Mouse (Mus musculus) heart, postnatal 0 days (tissue): ENCODE measurements at regions not wholly inside any gene's neighbourhood (a gene's known extent, or its start where the extent isn't known, plus 50 kb on each side); places are given as distances from the start of the nearest gene placed in this dataset.
"Not testable (repeated sequence)": the region's sequence is repeated elsewhere in the genome, so short reads cannot be mapped to it uniquely, and the experiment has no call there.

Experiments used
- ATAC-seq: fragments of 200-750 bp; cut with Nextera tagmentation; 2 replicates; pipeline ENCODE4 v1.8.0; 2017; ENCODE audit warnings: low read depth, moderate number of reproducible peaks, moderate library complexity; ENCODE audit not compliant: insufficient read depth
- DNase-seq: peaks from one replicate; pipeline ENCODE4 v3.0.0-alpha.2; 2016; ENCODE audit warnings: low spot score
- H3K27ac ChIP-seq: fragments of 300-500 bp; sonication (generic); 2 replicates; pipeline ENCODE4 v1.5.1; 2014; ENCODE audit warnings: low read depth, mild to moderate bottlenecking
- H3K27me3 ChIP-seq: fragments of 300-500 bp; sonication (generic); 2 replicates; pipeline ENCODE4 v1.6.1; 2014; ENCODE audit warnings: low read length, mixed read lengths; ENCODE audit not compliant: control insufficient read depth, insufficient read depth
- H3K36me3 ChIP-seq: fragments of 300-500 bp; sonication (generic); replicated peaks from 2 replicates; pipeline ENCODE4 v1.6.1; 2014; ENCODE audit warnings: low read length, mixed read lengths; ENCODE audit not compliant: control insufficient read depth, insufficient read depth
- H3K4me1 ChIP-seq: fragments of 300-500 bp; sonication (generic); 2 replicates; pipeline ENCODE4 v1.6.1; 2014; ENCODE audit warnings: antibody characterized with exemption; ENCODE audit not compliant: control insufficient read depth, insufficient read depth
- H3K4me2 ChIP-seq: fragments of 300-500 bp; sonication (generic); 2 replicates; pipeline ENCODE4 v1.6.1; 2014; ENCODE audit warnings: low read depth, mild to moderate bottlenecking, low read length, moderate library complexity
- H3K4me3 ChIP-seq: fragments of 300-500 bp; sonication (generic); 2 replicates; pipeline ENCODE4 v1.5.1; 2014; ENCODE audit warnings: low read depth, low read length
- H3K9ac ChIP-seq: fragments of 300-500 bp; sonication (generic); replicated peaks from 2 replicates; pipeline ENCODE4 v1.6.1; 2014; ENCODE audit warnings: low read depth, low read length, mixed read lengths
- H3K9me3 ChIP-seq: fragments of 300-500 bp; sonication (generic); replicated peaks from 2 replicates; pipeline ENCODE4 v1.6.1; 2016; ENCODE audit warnings: low read length; ENCODE audit not compliant: control insufficient read depth
- CTCF ChIP-seq: IDR thresholded peaks from 2 replicates; pipeline ENCODE4 v1.5.1; 2016; ENCODE audit warnings: antibody characterized with exemption, control low read depth, low read depth
- EP300 ChIP-seq: IDR thresholded peaks from 2 replicates; pipeline ENCODE4 v1.6.1; 2016; ENCODE audit warnings: antibody characterized with exemption, low read depth
- WGBS: fragments of 180-500 bp; shearing (Covaris S2); extraction: QIAGEN DNeasy Blood & Tissue Kit; methylation state at CpG from one replicate; pipeline ENCODE4 v1.1.7; 2014; 5-methylcytosine and 5-hydroxymethylcytosine counted together

DNA sequence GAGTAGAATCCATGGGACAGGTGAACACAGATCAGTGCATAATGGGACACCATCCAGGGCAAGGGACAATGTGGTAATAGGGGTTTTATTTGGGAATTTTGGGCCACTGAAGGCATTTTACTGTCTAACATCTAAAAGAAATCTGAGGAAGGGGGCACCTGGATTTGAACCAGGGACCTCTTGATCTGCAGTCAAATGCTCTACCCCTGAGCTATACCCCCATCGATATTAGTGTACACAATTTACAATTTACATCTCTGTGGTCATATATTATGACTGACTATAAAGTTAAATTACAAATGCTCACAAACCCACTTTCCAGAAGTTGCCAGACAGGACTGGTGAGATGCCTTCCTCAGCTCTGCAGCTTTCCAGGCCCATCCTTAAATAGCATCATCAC is 143.4 kb upstream of the Krba1 start:
- no peaks in the 10 kb centered on the region for H3K4me1 ChIP-seq
- ATAC-seq (no peak), DNase-seq (no peak)
- H3K27ac ChIP-seq: no peak overlapping the region
- WGBS: 72% methylated on average over 1 of the region's 1 CpGs
- H3K9me3 ChIP-seq: no peaks in the 10 kb centered on the region
- no peak for TF ChIP-seq EP300
- TF ChIP-seq CTCF: no peak
- no peak overlapping the region for H3K9ac ChIP-seq
- H3K27me3 ChIP-seq: no peaks in the 10 kb centered on the region
- no peaks in the 10 kb centered on the region for H3K36me3 ChIP-seq
- H3K4me2 ChIP-seq: no peak overlapping the region
- no peak overlapping the region for H3K4me3 ChIP-seq

DNA sequence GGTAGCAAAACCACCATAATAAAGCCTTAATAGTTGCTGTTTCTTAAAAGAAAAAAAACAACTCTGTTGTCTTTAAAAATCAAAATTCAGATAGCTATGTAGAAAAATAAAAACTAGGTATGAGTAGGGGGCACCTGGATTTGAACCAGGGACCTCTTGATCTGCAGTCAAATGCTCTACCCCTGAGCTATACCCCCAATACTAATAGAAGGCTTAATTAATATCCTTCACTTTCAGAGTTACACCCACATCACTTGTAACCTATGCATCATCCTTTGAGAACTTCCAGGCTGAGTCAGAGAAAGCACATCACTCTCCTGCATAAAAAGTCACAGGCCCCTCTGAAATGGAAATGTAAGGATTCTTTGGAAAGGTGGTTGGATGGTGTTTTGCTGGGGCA is 151.2 kb upstream of the Krba1 start:
- H3K27me3 ChIP-seq, ATAC-seq, H3K9ac ChIP-seq, H3K4me3 ChIP-seq, DNase-seq, H3K36me3 ChIP-seq, H3K9me3 ChIP-seq, H3K27ac ChIP-seq, H3K4me2 ChIP-seq, H3K4me1 ChIP-seq: not testable (repeated sequence)

- no peaks in the 10 kb centered on the region for H3K9me3 ChIP-seq
- H3K36me3 ChIP-seq: no peaks in the 10 kb centered on the region
- H3K27ac ChIP-seq: no peak overlapping the region
- TF ChIP-seq CTCF: no peak
- no peak for TF ChIP-seq EP300
- H3K9ac ChIP-seq: no peak overlapping the region
- no peaks in the 10 kb centered on the region for H3K4me1 ChIP-seq
- ATAC-seq (no peak), DNase-seq (peak; percentile 6)
- H3K4me2 ChIP-seq: no peak overlapping the region
- no peaks in the 10 kb centered on the region for H3K27me3 ChIP-seq
- WGBS: 14% methylated on average over 9 of the region's 9 CpGs
- H3K4me3 ChIP-seq: no peak overlapping the region
These were observed 141.0 kb upstream of the Zfp746 start for GRCm38 (mm10) chr6:48227431-48227830.

- Histone ChIP-seq H3K4me3 (no peak overlapping the region), H3K9ac (no peak overlapping the region), H3K27me3 (no peaks in the 10 kb centered on the region), H3K36me3 (no peaks in the 10 kb centered on the region), H3K4me2 (no peak overlapping the region), H3K27ac (no peak overlapping the region), H3K4me1 (no peaks in the 10 kb centered on the region), H3K9me3 (no peaks in the 10 kb centered on the region)
- ATAC-seq (no peak), DNase-seq (no peak)
- 91% methylated on average over 4 of the region's 4 CpGs for WGBS
- TF ChIP-seq EP300: no peak
- TF ChIP-seq CTCF: no peak
These were observed 137.8 kb upstream of the Zfp746 start for GRCm38 (mm10) chr6:48224206-48224605.

- Histone ChIP-seq H3K27ac (no peak overlapping the region), H3K4me2 (no peak overlapping the region), H3K36me3 (no peaks in the 10 kb centered on the region), H3K9ac (no peak overlapping the region), H3K9me3 (no peaks in the 10 kb centered on the region), H3K4me1 (no peaks in the 10 kb centered on the region), H3K27me3 (no peaks in the 10 kb centered on the region), H3K4me3 (no peak overlapping the region)
- no peak for ATAC-seq
- TF ChIP-seq EP300: no peak
- no peak for TF ChIP-seq CTCF
- DNase-seq: no peak
These were observed 136.6 kb upstream of the Zfp746 start for GRCm38 (mm10) chr6:48222971-48223370.

- H3K4me1 ChIP-seq, H3K4me3 ChIP-seq, H3K9ac ChIP-seq, H3K27ac ChIP-seq, H3K4me2 ChIP-seq, DNase-seq, H3K9me3 ChIP-seq, H3K36me3 ChIP-seq, ATAC-seq, H3K27me3 ChIP-seq: not testable (repeated sequence)
- 43% methylated on average over 1 of the region's 1 CpGs for WGBS
These were observed 135.4 kb upstream of the Zfp746 start for GRCm38 (mm10) chr6:48221806-48222205.
